Mouse (Mus musculus): Measurements from ENCODE around the gene Fuca1. TPM values are rescaled to one million over a fixed set of nuclear protein-coding genes. Genes with fewer than 3 reads are reported as not detected.
A peak's percentile ranks its signal among the peaks of the same experiment; 100 is the strongest.

The Fuca1 gene
- total RNA-seq, 2 experiments from 2014 or later = 31.7 to 40.0 TPM

GRCm38 (mm10) chr4:135886184-135886583 lies 34.4 kb upstream of the Fuca1 start:
- intact Hi-C loops (cut with DNase I) = loop anchor here (5.0 kb wide), 1 partner anchor 36 kb away; the partner anchor contains the start of gene Fuca1
- DNase-seq (ENCODE audit: low spot score in 2 of 2) = no peak

GRCm38 (mm10) chr4:135888448-135889057 lies 32.0 kb upstream of the Fuca1 start:
- intact Hi-C loops (cut with DNase I) = loop anchor here (5.0 kb wide), 1 partner anchor 34 kb away; the partner anchor contains the start of gene Fuca1

GRCm38 (mm10) chr4:135889146-135889883 lies 31.2 kb upstream of the Fuca1 start:
- intact Hi-C loops (cut with DNase I) = loop anchor here (5.0 kb wide), 1 partner anchor 33 kb away; the partner anchor contains the start of gene Fuca1
- DNase-seq (ENCODE audit: low spot score in 2 of 2) = no peak

More at GRCm38 (mm10) chr4:135888448-135889057, 32.0 kb upstream of the Fuca1 start:
- DNase-seq (ENCODE audit: low spot score in 2 of 2) = no peak

- DNase-seq (ENCODE audit: low spot score in 2 of 2) = peak; percentile 30 to 51
- intact Hi-C loops (cut with DNase I) = loop anchor here (2.0 to 5.0 kb wide), 2 partner anchors 32 to 41 kb away; partner anchors contain the start of gene Fuca1
Measured at GRCm38 (mm10) chr4:135889884-135890283, 30.7 kb upstream of the Fuca1 start.

GRCm38 (mm10) chr4:135891539-135891938 lies 29.0 kb upstream of the Fuca1 start:
- intact Hi-C loops (cut with DNase I) = loop anchor here (2.0 kb wide), 1 partner anchor 39 kb away; no protein-coding TSS in a partner anchor

GRCm38 (mm10) chr4:135892884-135893283 lies 27.7 kb upstream of the Fuca1 start:
- intact Hi-C loops (cut with DNase I) = no loop called here
- no peak for DNase-seq (ENCODE audit: low spot score in 2 of 2)

More at GRCm38 (mm10) chr4:135891539-135891938, 29.0 kb upstream of the Fuca1 start:
- no peak for DNase-seq (ENCODE audit: low spot score in 2 of 2)

- intact Hi-C loops (cut with DNase I) = no loop called here
- no peak for DNase-seq (ENCODE audit: low spot score in 2 of 2)
Measured at GRCm38 (mm10) chr4:135895071-135895571, 25.4 kb upstream of the Fuca1 start, which contains the start of gene Cnr2. Gene Cnr2 (plus strand): TSS chr4:135895394.

GRCm38 (mm10) chr4:135896157-135896556 lies 24.4 kb upstream of the Fuca1 start:
- intact Hi-C loops (cut with DNase I) = no loop called here

GRCm38 (mm10) chr4:135898380-135899049 lies 22.0 kb upstream of the Fuca1 start:
- intact Hi-C loops (cut with DNase I) = no loop called here
- DNase-seq (ENCODE audit: low spot score in 2 of 2) = no peak

More at GRCm38 (mm10) chr4:135896157-135896556, 24.4 kb upstream of the Fuca1 start:
- no peak for DNase-seq (ENCODE audit: low spot score in 2 of 2)

- intact Hi-C loops (cut with DNase I) = no loop called here
- DNase-seq (ENCODE audit: low spot score in 2 of 2) = no peak
Measured at GRCm38 (mm10) chr4:135899050-135899448, 21.5 kb upstream of the Fuca1 start.

GRCm38 (mm10) chr4:135900008-135900407 lies 20.5 kb upstream of the Fuca1 start:
- DNase-seq (ENCODE audit: low spot score in 2 of 2) = no peak
- intact Hi-C loops (cut with DNase I) = no loop called here

GRCm38 (mm10) chr4:135902606-135903242 lies 17.8 kb upstream of the Fuca1 start:
- no peak for DNase-seq (ENCODE audit: low spot score in 2 of 2)
- intact Hi-C loops (cut with DNase I) = no loop called here

GRCm38 (mm10) chr4:135904810-135905209 lies 15.7 kb upstream of the Fuca1 start:
- DNase-seq (ENCODE audit: low spot score in 2 of 2) = no peak
- intact Hi-C loops (cut with DNase I) = no loop called here

- intact Hi-C loops (cut with DNase I) = no loop called here
- DNase-seq (ENCODE audit: low spot score in 2 of 2) = no peak
Measured at GRCm38 (mm10) chr4:135906633-135907032, 13.9 kb upstream of the Fuca1 start.

GRCm38 (mm10) chr4:135909326-135910066 lies 11.0 kb upstream of the Fuca1 start:
- intact Hi-C loops (cut with DNase I) = no loop called here
- DNase-seq (ENCODE audit: low spot score in 2 of 2) = no peak

GRCm38 (mm10) chr4:135911531-135911930 lies 9.0 kb upstream of the Fuca1 start:
- no peak for DNase-seq (ENCODE audit: low spot score in 2 of 2)
- intact Hi-C loops (cut with DNase I) = no loop called here

GRCm38 (mm10) chr4:135912164-135912563 lies 8.4 kb upstream of the Fuca1 start:
- intact Hi-C loops (cut with DNase I) = no loop called here
- DNase-seq (ENCODE audit: low spot score in 2 of 2) = no peak

- DNase-seq (ENCODE audit: low spot score in 2 of 2) = no peak
- intact Hi-C loops (cut with DNase I) = no loop called here
Measured at GRCm38 (mm10) chr4:135912835-135913234, 7.7 kb upstream of the Fuca1 start.

- intact Hi-C loops (cut with DNase I) = no loop called here
Measured at GRCm38 (mm10) chr4:135913433-135913832, 7.1 kb upstream of the Fuca1 start.

More at GRCm38 (mm10) chr4:135913433-135913832, 7.1 kb upstream of the Fuca1 start:
- no peak for DNase-seq (ENCODE audit: low spot score in 2 of 2)

Measured in left cerebral cortex, postnatal 36 days (tissue).